Mouse (Mus musculus): ENCODE data around the gene Rnf222. TPM values are rescaled to one million over a fixed set of nuclear protein-coding genes. Genes with fewer than 3 reads are reported as not detected.
A peak's percentile ranks its signal among the peaks of the same experiment; 100 is the strongest.

Gene Rnf222
- polyA plus RNA-seq, 1 experiment from 2014 or later = not detected

DNA sequence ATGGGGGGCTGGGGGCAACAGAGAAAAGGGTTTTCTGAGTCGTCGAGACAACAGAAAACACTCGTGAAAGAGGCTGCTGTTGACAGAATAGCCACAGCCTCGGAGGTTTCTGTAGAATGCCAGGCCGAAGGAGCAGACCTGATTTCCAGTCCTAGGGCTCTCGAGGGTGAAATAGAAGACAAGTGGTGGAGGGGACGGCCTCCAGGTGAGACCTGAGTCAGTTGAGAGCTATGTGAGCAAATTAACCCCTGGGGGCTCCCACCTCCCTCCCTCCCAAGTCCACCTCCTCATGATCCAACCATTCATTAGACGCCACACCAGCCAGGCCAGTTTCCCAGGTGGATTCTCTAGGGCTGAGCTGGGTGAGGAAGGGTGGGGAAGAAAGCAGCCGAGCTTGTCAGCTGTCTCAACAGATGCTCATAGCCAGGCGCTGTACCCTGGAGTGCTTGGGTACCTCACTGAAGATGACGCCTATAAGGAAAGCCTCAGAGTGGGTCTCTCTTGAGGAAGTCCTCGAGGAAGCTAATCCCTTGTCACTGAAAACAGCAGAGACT is 5.6 kb downstream of the Rnf222 start:
- H3K27me3 ChIP-seq (ENCODE audit: control insufficient read depth, insufficient read depth, low read length) = no peaks in the 10 kb centered on the region
- H3K27ac ChIP-seq (replicated peaks; ENCODE audit: low read depth, low read length) = no peak overlapping the region
- no peak overlapping the region for H3K4me3 ChIP-seq (ENCODE audit: low read depth, low read length)
- no peaks in the 10 kb centered on the region for H3K4me1 ChIP-seq (ENCODE audit: control insufficient read depth, insufficient read depth, low read length)
- no peak for DNase-seq (ENCODE audit: low spot score)
- 74% methylated on average over 12 of the region's 12 CpGs for WGBS
- ATAC-seq (ENCODE audit: insufficient number of reproducible peaks, low FRiP score, low TSS enrichment, low read depth) = no peak
- no peaks in the 10 kb centered on the region for H3K36me3 ChIP-seq (ENCODE audit: control insufficient read depth, insufficient read depth, low read length)
- H3K9ac ChIP-seq (ENCODE audit: low read length) = no peak overlapping the region; the same call in 1 of the 2 replicates
- no peaks in the 10 kb centered on the region for H3K9me3 ChIP-seq (ENCODE audit: control insufficient read depth, low read length)
- H3K4me2 ChIP-seq (ENCODE audit: low read depth, severe bottlenecking) = no peak overlapping the region

DNA sequence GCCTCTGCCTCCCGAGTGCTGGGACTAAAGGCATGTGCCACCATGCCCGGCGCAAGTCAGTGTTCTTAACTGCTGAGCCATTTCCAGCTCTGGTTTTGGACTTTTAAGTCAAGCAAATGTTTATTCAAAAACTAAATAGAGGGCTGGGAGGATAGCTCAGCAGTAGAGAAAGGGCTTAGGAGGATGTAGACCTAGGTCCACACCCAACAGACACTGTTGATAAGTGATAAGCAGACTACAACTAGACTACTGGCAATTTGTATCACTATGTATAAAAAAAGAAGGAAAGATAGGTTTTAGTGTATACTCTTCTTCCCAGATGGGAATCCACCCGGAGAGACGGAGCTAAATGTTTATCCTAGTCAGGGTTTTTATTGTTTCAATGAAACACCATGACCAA is 7.9 kb downstream of the Rnf222 start:
- DNase-seq (ENCODE audit: low spot score) (no peak), ATAC-seq (ENCODE audit: insufficient number of reproducible peaks, low FRiP score, low TSS enrichment, low read depth) (no peak)
- Histone ChIP-seq H3K4me3 (ENCODE audit: low read depth, low read length) (no peak overlapping the region), H3K27me3 (ENCODE audit: control insufficient read depth, insufficient read depth, low read length) (no peaks in the 10 kb centered on the region), H3K9me3 (ENCODE audit: control insufficient read depth, low read length) (no peaks in the 10 kb centered on the region), H3K27ac (replicated peaks; ENCODE audit: low read depth, low read length) (no peak overlapping the region), H3K9ac (ENCODE audit: low read length) (no peak overlapping the region), H3K4me2 (ENCODE audit: low read depth, severe bottlenecking) (no peak overlapping the region), H3K4me1 (ENCODE audit: control insufficient read depth, insufficient read depth, low read length) (no peaks in the 10 kb centered on the region), H3K36me3 (ENCODE audit: control insufficient read depth, insufficient read depth, low read length) (no peaks in the 10 kb centered on the region)
- 95% methylated on average over 5 of the region's 5 CpGs for WGBS

DNA sequence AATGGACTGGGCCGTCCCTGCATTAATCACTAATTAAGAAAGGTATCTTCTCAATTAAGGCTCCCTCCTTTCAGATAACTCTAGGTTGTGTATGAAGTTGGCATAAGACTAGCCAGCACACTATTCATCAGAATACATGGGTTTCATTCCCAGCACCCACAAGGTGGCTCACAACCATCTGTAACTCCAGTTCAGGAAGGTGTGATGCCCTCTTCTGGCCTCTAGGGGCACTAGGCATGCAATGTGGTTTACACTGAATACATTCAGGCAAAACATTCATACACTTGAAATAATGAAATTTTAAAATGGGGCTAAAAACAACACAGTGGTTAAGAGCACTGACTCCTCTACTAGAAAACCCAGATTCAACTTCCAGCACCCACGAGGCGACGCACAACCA is 8.8 kb downstream of the Rnf222 start:
- Histone ChIP-seq H3K4me3 (ENCODE audit: low read depth, low read length) (no peak overlapping the region), H3K4me2 (ENCODE audit: low read depth, severe bottlenecking) (no peak overlapping the region), H3K9ac (ENCODE audit: low read length) (no peak overlapping the region), H3K36me3 (ENCODE audit: control insufficient read depth, insufficient read depth, low read length) (no peaks in the 10 kb centered on the region), H3K4me1 (ENCODE audit: control insufficient read depth, insufficient read depth, low read length) (no peaks in the 10 kb centered on the region), H3K9me3 (ENCODE audit: control insufficient read depth, low read length) (no peaks in the 10 kb centered on the region), H3K27me3 (ENCODE audit: control insufficient read depth, insufficient read depth, low read length) (no peaks in the 10 kb centered on the region), H3K27ac (replicated peaks; ENCODE audit: low read depth, low read length) (no peak overlapping the region)
- no peak for ATAC-seq (ENCODE audit: insufficient number of reproducible peaks, low FRiP score, low TSS enrichment, low read depth)
- 50% methylated on average over 4 of the region's 4 CpGs for WGBS
- DNase-seq (ENCODE audit: low spot score) = no peak

DNA sequence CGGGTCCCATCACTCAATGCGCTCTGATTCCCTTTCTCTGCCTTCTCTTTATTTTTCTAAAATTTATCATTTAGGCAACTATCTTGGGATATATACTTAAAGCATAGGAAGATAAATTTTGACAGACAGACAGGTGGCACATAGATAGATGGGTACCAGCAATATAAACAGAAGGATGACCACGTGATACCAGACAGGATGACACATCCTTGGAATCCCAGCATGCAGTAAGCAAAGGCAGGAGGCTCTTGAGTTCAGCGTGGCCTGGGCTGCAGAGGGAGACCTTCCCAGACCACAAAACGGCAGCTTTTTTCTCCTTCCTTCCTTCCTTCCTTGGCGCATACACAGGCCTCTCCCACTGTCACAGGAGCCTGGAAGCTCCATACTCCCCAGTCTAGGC is 9.5 kb downstream of the Rnf222 start:
- peaks cover 3% of the 10 kb centered on the region for H3K4me1 ChIP-seq (ENCODE audit: control insufficient read depth, insufficient read depth, low read length)
- DNase-seq (ENCODE audit: low spot score) (no peak), ATAC-seq (ENCODE audit: insufficient number of reproducible peaks, low FRiP score, low TSS enrichment, low read depth) (no peak)
- no peak overlapping the region for H3K4me2 ChIP-seq (ENCODE audit: low read depth, severe bottlenecking)
- H3K27ac ChIP-seq (replicated peaks; ENCODE audit: low read depth, low read length) = no peak overlapping the region
- H3K4me3 ChIP-seq (ENCODE audit: low read depth, low read length) = no peak overlapping the region
- no peaks in the 10 kb centered on the region for H3K27me3 ChIP-seq (ENCODE audit: control insufficient read depth, insufficient read depth, low read length)
- no peak overlapping the region for H3K9ac ChIP-seq (ENCODE audit: low read length)
- peaks cover 2% of the 10 kb centered on the region; the same call in 1 of the 2 replicates for H3K36me3 ChIP-seq (ENCODE audit: control insufficient read depth, insufficient read depth, low read length)
- WGBS = 71% methylated on average over 6 of the region's 6 CpGs
- no peaks in the 10 kb centered on the region for H3K9me3 ChIP-seq (ENCODE audit: control insufficient read depth, low read length)

DNA sequence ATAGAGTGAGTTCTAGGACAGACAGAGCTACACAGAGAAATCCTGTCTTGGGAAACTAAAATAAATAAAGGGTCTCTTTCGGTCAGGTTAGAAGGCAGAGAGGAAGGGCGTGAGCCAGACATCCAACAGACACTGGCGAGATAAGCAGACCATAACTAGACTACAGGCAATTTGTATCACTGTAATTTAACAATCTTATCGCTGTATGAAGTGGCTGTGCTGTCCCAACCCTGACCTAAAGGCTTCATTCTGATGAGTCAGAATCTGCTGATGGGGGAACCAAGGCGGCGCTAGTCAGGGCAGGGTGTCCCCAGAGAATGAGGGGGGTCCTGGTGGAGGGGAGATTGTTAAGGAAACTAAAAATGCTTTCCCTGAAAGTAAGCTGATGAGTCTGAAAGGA is 10.4 kb downstream of the Rnf222 start:
- ATAC-seq (ENCODE audit: insufficient number of reproducible peaks, low FRiP score, low TSS enrichment, low read depth) (no peak), DNase-seq (ENCODE audit: low spot score) (no peak)
- Histone ChIP-seq H3K27ac (replicated peaks; ENCODE audit: low read depth, low read length) (no peak overlapping the region), H3K27me3 (ENCODE audit: control insufficient read depth, insufficient read depth, low read length) (no peaks in the 10 kb centered on the region), H3K4me2 (ENCODE audit: low read depth, severe bottlenecking) (no peak overlapping the region), H3K4me3 (ENCODE audit: low read depth, low read length) (no peak overlapping the region), H3K9me3 (ENCODE audit: control insufficient read depth, low read length) (no peaks in the 10 kb centered on the region), H3K9ac (ENCODE audit: low read length) (no peak overlapping the region), H3K4me1 (ENCODE audit: control insufficient read depth, insufficient read depth, low read length) (peaks cover 4% of the 10 kb centered on the region), H3K36me3 (ENCODE audit: control insufficient read depth, insufficient read depth, low read length) (peaks cover 9% of the 10 kb centered on the region)
- 85% methylated on average over 6 of the region's 6 CpGs for WGBS

DNA sequence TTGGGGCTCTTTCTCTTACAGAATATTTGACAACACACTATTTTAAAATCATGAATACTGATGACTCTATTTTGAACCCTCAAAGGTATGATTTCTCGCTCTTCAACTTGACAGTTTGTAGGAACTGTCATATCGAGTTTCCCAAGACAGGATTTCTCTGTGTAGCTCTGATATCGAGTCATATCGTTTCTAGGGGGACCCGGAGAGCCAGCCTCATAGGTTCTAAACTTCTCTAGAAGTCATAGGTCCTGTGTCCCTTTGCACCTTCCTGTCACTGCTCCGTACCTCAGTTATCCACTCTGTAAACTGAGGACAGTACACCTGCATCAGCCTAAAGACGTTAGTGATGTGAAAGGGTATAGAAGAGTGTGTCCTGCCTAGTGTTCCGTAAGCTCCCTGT is 11.5 kb downstream of the Rnf222 start:
- Histone ChIP-seq H3K27me3 (ENCODE audit: control insufficient read depth, insufficient read depth, low read length) (no peaks in the 10 kb centered on the region), H3K27ac (replicated peaks; ENCODE audit: low read depth, low read length) (no peak overlapping the region), H3K4me2 (ENCODE audit: low read depth, severe bottlenecking) (no peak overlapping the region), H3K9me3 (ENCODE audit: control insufficient read depth, low read length) (no peaks in the 10 kb centered on the region), H3K4me3 (ENCODE audit: low read depth, low read length) (no peak overlapping the region), H3K9ac (ENCODE audit: low read length) (no peak overlapping the region), H3K36me3 (ENCODE audit: control insufficient read depth, insufficient read depth, low read length) (peaks cover 16% of the 10 kb centered on the region), H3K4me1 (ENCODE audit: control insufficient read depth, insufficient read depth, low read length) (peaks cover 4% of the 10 kb centered on the region)
- DNase-seq (ENCODE audit: low spot score) (no peak), ATAC-seq (ENCODE audit: insufficient number of reproducible peaks, low FRiP score, low TSS enrichment, low read depth) (no peak)
- 90% methylated on average over 8 of the region's 8 CpGs for WGBS

DNA sequence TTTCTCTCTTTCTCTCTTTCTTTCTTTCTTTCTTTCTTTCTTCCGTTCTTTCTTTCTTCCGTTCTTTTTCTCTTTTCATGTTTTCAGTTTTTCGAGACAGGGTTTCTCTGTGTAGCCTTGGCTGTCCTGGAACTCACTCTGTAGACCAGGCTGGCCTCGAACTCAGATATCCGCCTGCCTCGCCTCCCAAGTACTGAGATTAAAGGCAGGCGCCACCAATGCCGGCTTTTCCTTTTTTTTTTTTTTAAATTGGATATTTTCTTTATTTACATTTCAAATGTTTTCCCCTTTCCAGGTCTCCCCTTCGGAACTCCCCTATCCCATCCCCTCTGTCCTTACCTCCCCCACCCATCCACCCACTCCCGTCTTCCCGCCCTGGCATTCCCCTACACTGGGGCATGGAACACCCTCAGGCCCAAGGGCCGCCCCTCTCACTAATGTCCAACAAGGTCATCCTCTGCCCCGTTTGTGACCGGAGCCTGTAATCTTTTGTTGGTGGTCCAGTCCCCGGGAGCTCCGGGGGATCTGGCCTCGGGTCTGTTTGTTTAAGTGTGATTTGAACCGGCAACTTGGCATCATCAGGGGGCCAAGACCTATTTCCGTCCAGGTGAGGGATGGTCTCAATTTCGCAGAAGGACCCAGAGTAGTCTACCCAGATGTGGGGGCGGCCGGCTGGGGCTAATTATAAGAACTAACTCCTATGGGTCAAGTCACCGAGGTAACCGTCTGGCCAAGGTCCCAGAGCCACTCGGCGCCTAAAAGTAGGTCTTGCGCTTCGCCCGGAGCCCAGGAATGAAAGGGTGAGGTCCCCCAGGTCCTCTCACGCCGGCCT is 12.4 kb downstream of the Rnf222 start:
- peak overlapping the region; percentile 51; the same call in 1 of the 2 replicates for H3K9ac ChIP-seq (ENCODE audit: low read length)
- peak overlapping the region; percentile 42 for H3K4me2 ChIP-seq (ENCODE audit: low read depth, severe bottlenecking)
- no peak overlapping the region for H3K27ac ChIP-seq (replicated peaks; ENCODE audit: low read depth, low read length)
- DNase-seq (ENCODE audit: low spot score) = no peak
- no peaks in the 10 kb centered on the region for H3K9me3 ChIP-seq (ENCODE audit: control insufficient read depth, low read length)
- no peaks in the 10 kb centered on the region for H3K27me3 ChIP-seq (ENCODE audit: control insufficient read depth, insufficient read depth, low read length)
- 26% methylated on average over 31 of the region's 31 CpGs for WGBS
- H3K4me3 ChIP-seq (ENCODE audit: low read depth, low read length) = peak overlapping the region; percentile 98
- ATAC-seq (ENCODE audit: insufficient number of reproducible peaks, low FRiP score, low TSS enrichment, low read depth) = peak; percentile 44; the same call in 1 of the 2 replicates
- peaks cover 19% of the 10 kb centered on the region for H3K36me3 ChIP-seq (ENCODE audit: control insufficient read depth, insufficient read depth, low read length)
- peaks cover 4% of the 10 kb centered on the region for H3K4me1 ChIP-seq (ENCODE audit: control insufficient read depth, insufficient read depth, low read length)

DNA sequence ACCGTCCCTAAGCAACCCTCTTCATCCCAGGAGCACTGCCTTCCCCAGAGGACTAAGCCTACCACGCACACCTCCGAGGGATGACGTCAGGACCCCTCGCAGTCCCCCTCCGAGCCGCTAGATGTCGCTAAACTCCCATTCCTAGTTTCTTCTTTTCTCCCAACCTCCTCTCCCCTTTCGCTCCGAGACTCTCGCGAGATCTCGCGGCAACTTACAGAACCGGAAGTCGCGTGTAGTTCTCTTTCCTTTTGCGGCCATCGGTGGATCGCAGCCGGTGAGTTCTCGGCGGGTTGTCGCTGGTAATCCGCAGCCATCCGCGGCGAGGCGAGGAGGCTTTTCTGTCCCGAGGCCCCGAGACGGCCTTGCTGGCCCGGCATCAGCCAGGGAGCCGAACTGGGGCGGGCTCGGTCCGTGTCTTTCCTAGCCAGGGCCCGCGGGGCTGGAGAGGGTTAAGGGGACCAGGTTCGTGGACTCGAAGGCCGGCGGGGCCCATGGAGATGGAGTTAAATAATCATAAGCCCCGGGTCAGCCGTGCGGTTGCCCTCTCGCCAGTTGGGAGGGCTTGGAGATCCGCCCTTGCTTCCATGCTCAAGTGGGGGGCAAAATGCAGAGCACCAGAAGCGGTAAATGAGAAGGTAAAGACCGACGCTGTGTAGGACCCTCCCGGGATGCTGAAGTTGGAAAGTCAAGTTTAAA is 13.1 kb downstream of the Rnf222 start, which contains the start of gene Rpl26:
Gene Rpl26, plus strand, starts transcription at position 233 of the 696 bp plus-strand sequence.
- peak; percentile 100 for DNase-seq (ENCODE audit: low spot score)
- peaks cover 19% of the 10 kb centered on the region for H3K36me3 ChIP-seq (ENCODE audit: control insufficient read depth, insufficient read depth, low read length)
- peak within 1 kb of the TSS; percentile 70 for H3K4me2 ChIP-seq (ENCODE audit: low read depth, severe bottlenecking)
- no peaks in the 10 kb centered on the region for H3K9me3 ChIP-seq (ENCODE audit: control insufficient read depth, low read length)
- H3K9ac ChIP-seq (ENCODE audit: low read length) = peak within 1 kb of the TSS; percentile 95
- 1% methylated on average over 52 of the region's 52 CpGs for WGBS
- peaks cover 4% of the 10 kb centered on the region for H3K4me1 ChIP-seq (ENCODE audit: control insufficient read depth, insufficient read depth, low read length)
- H3K4me3 ChIP-seq (ENCODE audit: low read depth, low read length) = peak within 1 kb of the TSS; percentile 98
- no peaks in the 10 kb centered on the region for H3K27me3 ChIP-seq (ENCODE audit: control insufficient read depth, insufficient read depth, low read length)
- H3K27ac ChIP-seq (replicated peaks; ENCODE audit: low read depth, low read length) = peak within 1 kb of the TSS; percentile 94
- peak; percentile 79 for ATAC-seq (ENCODE audit: insufficient number of reproducible peaks, low FRiP score, low TSS enrichment, low read depth)

Data from limb, embryonic 11.5 days (tissue).